Mouse (Mus musculus): Measurements from ENCODE around the gene Lgals3.
A peak's percentile ranks its signal among the peaks of the same experiment; 100 is the strongest.

Lgals3 gene

DNA sequence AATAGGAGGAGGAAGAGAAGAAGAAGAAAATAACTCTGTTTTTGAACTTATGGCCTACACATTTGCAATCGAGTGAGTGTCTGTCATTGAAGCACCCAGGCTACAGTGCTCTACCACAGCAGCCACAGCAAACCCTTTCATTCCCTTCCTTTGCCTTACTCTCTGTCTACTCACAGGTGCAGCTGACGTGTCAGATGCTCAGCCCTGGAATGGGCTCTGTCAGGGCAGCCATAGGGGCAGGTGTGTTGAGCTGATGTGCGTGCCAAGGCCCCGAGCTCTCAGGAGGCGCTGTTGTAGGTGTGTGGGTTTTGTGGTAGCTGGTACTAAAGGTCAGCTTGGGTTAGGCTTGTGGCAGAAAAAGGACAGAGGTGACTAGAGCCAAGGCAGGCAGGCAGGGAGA lies 2.2 kb downstream of the Lgals3 start:
- DNase-seq (ENCODE audit: low spot score) = no peak

GRCm38 (mm10) chr14:47370790-47371189 lies 3.2 kb downstream of the Lgals3 start:
- DNase-seq (ENCODE audit: low spot score) = no peak

GRCm38 (mm10) chr14:47371689-47372088 lies 4.1 kb downstream of the Lgals3 start:
- DNase-seq (ENCODE audit: low spot score) = no peak

GRCm38 (mm10) chr14:47373728-47374678 lies 6.5 kb downstream of the Lgals3 start:
- no peak for DNase-seq (ENCODE audit: low spot score)

DNA sequence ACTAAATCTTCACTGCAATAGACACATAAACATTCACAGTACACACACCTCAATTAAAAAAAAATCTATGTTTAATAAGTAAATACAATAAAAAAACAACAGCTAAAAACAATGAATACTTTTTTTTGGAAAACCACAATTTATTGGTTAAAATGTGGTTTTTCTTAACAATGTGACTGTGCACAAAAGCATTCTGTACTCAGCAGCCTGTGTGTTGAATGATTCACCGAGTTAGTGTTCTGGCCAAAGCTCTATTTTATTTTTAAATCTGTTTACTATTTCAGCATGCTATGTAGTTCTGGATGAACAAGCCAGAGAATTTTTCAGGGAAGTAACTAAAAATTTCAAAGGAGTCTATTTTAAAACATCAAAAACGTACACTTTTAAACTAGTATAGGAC lies 9.0 kb downstream of the Lgals3 start:
- DNase-seq (ENCODE audit: low spot score) = no peak

GRCm38 (mm10) chr14:47378336-47378735 lies 10.8 kb downstream of the Lgals3 start:
- DNase-seq (ENCODE audit: low spot score) = no peak

DNA sequence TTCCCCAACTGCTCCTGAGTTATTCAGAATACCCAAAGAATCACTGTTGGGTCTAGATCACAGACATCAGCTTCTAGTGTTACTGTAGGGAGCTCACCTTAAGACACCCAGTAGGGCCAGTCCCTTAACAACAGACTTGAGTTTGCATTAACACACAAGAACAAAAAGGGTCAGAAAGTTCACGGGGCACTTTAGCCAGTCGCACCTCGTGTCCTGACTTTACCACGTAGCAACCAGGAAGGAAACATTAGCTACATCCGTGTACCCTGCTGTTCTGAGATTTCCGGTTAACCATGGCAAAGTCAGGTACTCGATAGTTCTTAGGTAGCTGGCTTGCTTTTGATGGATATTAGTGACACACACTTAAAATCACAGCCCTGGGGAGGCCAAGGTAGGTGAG lies 16.4 kb downstream of the Lgals3 start:
- DNase-seq (ENCODE audit: low spot score) = no peak

GRCm38 (mm10) chr14:47384653-47385052 lies 17.1 kb downstream of the Lgals3 start:
- DNase-seq (ENCODE audit: low spot score) = peak; percentile 40

- DNase-seq (ENCODE audit: low spot score) = no peak
Measured at GRCm38 (mm10) chr14:47386125-47386524, 18.6 kb downstream of the Lgals3 start.

- no peak for DNase-seq (ENCODE audit: low spot score)
Measured at GRCm38 (mm10) chr14:47393354-47394094, 26.0 kb downstream of the Lgals3 start.

- no peak for DNase-seq (ENCODE audit: low spot score)
Measured at GRCm38 (mm10) chr14:47395007-47395406, 27.5 kb downstream of the Lgals3 start.

GRCm38 (mm10) chr14:47395462-47396026 lies 28.0 kb downstream of the Lgals3 start:
- DNase-seq (ENCODE audit: low spot score) = no peak

DNA sequence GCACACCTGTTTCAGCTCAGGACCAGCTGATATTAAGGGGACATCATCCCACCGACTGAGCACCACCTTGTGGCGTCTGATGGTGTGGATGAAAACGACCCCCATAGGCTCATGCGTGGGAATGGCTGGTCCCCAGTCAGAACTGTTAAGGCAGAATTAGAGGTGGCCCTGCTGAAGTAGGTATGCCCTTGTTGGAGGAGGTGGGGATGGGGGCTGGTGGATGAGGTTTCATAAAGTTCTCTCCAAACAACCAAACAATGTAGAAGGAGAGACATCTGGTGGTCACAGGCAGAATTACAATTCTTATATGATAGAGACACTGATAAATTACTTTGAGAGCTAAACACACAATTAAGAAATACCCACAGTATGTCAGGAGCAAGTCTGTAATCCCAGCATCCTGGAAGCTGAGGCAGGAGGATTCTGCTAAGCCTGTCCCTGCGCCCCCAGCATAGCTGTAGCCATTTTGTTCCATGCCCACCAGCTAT lies 28.7 kb downstream of the Lgals3 start:
- DNase-seq (ENCODE audit: low spot score) = no peak

DNA sequence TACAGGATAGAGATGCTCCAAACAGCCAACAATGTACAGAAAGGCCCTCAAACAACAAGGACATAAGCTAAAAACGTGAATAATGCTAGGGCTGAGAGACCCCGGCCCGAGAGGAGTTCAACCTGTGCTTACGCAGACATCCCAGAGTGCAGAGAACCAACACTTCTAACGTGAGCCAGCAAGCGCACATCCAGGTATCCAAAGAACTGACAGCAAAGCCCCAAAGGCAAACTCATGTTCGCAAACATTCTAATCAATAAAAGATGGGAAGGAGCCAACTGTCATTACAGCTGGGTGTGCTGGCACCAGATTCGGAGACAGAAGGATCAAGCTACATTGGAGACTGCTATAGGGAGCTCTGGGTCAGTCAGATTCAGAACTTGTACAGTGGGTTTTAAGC lies 35.2 kb downstream of the Lgals3 start:
- DNase-seq (ENCODE audit: low spot score) = no peak

GRCm38 (mm10) chr14:47406000-47406399 lies 38.4 kb downstream of the Lgals3 start:
- no peak for DNase-seq (ENCODE audit: low spot score)

- no peak for DNase-seq (ENCODE audit: low spot score)
Measured at GRCm38 (mm10) chr14:47417346-47417745, 49.8 kb downstream of the Lgals3 start.

DNA sequence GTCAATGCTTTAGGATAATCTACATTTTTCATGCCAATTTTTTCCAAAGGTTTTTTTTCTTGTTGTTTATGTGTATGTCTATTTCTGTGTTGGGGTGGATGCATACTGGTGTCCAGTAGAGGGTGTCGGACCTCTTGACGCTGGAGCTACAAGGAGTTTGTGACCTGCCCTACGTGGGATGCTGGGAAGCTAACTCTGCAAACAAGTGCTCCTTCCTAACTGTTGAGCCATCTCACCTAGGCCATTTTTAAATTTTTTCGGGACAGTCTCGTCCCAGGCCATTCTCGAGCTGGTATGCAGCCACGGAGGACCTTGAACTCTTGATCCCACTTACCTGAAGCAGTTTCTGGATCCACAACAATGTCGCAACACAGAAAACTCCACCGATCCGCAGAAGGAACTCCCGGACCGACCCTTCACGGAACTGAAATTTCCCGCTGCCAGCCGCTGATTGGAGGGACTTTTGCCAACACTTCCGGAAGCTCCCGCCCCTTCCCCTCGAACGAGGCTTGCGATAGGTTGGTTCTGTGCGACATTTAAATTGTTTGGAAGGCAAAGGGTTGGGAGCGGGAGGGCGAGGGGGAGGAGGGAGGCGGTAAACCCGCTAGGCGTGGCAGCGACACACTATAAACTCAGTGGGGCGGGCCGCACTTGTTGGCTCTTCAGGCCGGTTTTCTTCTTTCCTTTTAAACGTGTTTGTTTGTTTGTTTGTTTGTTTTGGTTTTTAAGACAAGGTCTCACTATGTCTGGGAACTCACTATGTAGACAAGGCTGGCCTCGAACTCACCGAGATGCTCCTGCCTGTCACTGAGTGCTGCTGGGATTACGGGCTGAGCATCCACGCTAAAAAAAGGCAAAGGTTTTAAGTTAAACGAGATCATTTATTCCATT lies 50.5 kb downstream of the Lgals3 start, which contains the start of gene Dlgap5:
TSS of gene Dlgap5 (minus strand) at position 633 of the 891 bp plus-strand sequence.
- DNase-seq (ENCODE audit: low spot score) = peak; percentile 93

DNA sequence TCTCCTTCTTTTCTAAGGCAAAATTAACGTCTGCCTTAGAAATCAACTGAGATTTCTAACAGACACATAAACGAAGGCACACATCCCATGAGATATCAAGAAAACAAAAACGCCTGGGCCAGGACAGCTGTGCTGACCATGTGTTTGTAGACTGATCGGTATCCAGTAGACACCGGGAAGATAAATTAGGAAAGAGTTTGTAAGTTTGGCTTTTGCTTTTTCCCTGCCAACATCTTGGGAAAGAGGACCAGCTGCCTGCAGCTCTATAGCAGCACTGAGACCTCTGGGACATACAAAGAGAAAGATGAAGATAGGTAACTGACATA lies 51.1 kb downstream of the Lgals3 start:
- no peak for DNase-seq (ENCODE audit: low spot score)

DNA sequence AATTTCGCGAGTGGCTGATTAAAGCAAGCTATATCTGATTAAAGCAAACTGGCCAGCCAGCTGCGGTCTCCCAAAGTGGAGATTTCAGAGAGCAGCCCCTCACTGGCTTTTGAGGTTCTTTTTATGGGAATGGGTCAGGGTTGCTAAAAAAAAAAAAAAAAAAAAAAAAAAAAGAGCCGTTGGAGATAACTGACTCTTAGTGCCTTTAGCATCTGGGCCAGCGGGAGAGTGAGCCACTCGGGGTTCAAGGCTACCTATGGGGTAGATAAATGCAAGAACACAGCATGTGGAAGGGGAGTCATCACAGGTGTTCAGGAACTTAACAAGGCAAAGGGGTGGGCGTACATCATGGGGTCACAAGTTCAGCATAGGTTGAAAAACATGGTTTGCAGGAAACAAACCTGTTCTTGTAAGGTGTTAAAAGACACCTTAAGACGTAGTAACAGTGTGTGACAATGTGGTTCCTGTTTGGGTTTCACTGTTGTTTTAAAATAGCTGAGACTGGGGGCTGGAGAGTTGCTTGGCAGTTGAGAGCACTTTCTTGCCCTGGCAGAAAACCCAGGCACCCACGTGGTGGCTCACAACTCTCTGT lies 51.6 kb downstream of the Lgals3 start:
- no peak for DNase-seq (ENCODE audit: low spot score)

GRCm38 (mm10) chr14:47419723-47420276 lies 52.2 kb downstream of the Lgals3 start:
- DNase-seq (ENCODE audit: low spot score) = peak; percentile 56

- no peak for DNase-seq (ENCODE audit: low spot score)
Measured at GRCm38 (mm10) chr14:47421606-47422005, 54.1 kb downstream of the Lgals3 start.
